In genomic region chr13:51598063-51598462, GRCm38 (mm10) we compare ENCODE assay signal across 26 mouse cellular contexts. TPM values are rescaled to one million over a fixed set of nuclear protein-coding genes. Genes with fewer than 3 reads are reported as not detected.
DNase-seq lines count a peak whose midpoint lies in the region; ATAC-seq lines count a peak whose summit lies in the region.
"Had no signal": no experiment of that assay in that cellular context is flagged by ENCODE, and none has a peak within 500 bp of the region (broad histone marks: within the 10 kb centered on the region; RNA-seq: fewer than 3 reads in every experiment).

No protein-coding gene starts in this region.

- ATAC-seq in CD4-positive, CD25-positive, alpha-beta regulatory T cell, adult 4 months = peak; percentile 87
- ATAC-seq in common myeloid progenitor, adult 5-6 weeks (replicated peaks; ENCODE audit: low read depth, poor library complexity, severe bottlenecking) = peak; percentile 25; the same call in 1 of the 2 replicates
- peak; percentile 52 for ATAC-seq in megakaryocyte, adult 5-6 weeks (ENCODE audit: poor library complexity, severe bottlenecking)
- ATAC-seq: forebrain, embryonic 14.5 days; forebrain, postnatal 0 days; intestine, embryonic 16.5 days had no signal

- peak; percentile 51 for DNase-seq in CD4-positive helper T cell, adult 2 months (ENCODE audit: low read depth, low spot score)
- no peak for DNase-seq in frontal cortex, postnatal 25 days (ENCODE audit: low spot score in 2 of 2)
- no peak for DNase-seq in urinary bladder, postnatal 14 days (ENCODE audit: low spot score)
- no peak for DNase-seq in cerebellum, postnatal 4 days (ENCODE audit: low spot score in 2 of 2)
- DNase-seq in embryo, embryonic 9.5 days (ENCODE audit: extremely low spot score) = no peak
- DNase-seq: adrenal gland, postnatal 10 days; adrenal gland, postnatal 36 days; cerebellum, adult 11 months; cerebellum, adult 2 months; cerebellum, adult 9-11 months; cerebellum, postnatal 25 days; forebrain, postnatal 0 days; gastrocnemius, postnatal 10 days; gastrocnemius, postnatal 36 days; heart, adult 11 months; kidney, adult 18-20 months; kidney, adult 9 months had no signal

RNA-seq across cellular contexts. Expression of gene Shc3, which starts 28.8 kb away (rescaled TPM):
- polyA plus RNA-seq in CD4-positive, CD25-positive, alpha-beta regulatory T cell, adult 4 months (2017; shearing (Covaris generic)) = not detected
- not detected in 2 replicates for total RNA-seq in common myeloid progenitor, adult 5-6 weeks (2017)
- total RNA-seq in megakaryocyte, adult 5-6 weeks (2015) = not detected in 2 replicates
- total RNA-seq in megakaryocyte, adult 5-6 weeks (2017) = not detected in 2 replicates
- total RNA-seq: hematopoietic stem cell, adult 5-6 weeks; MEL had no signal
- polyA plus RNA-seq: erythroblast, embryonic 14.5 days; heart, embryonic 14.5 days had no signal

RNA-seq across cellular contexts. Expression of gene Cks2, which starts 47.0 kb away (rescaled TPM):
- polyA plus RNA-seq in CD4-positive, CD25-positive, alpha-beta regulatory T cell, adult 4 months (2017; shearing (Covaris generic)) = 10 to 100 TPM; 31.7 to 37.2 TPM
- total RNA-seq in common myeloid progenitor, adult 5-6 weeks (2017) = 260 and 278 TPM in 2 replicates
- total RNA-seq in megakaryocyte, adult 5-6 weeks (2015) = 282 and 302 TPM in 2 replicates
- total RNA-seq in megakaryocyte, adult 5-6 weeks (2017) = 143 and 170 TPM in 2 replicates

RNA-seq across cellular contexts. Expression of gene Secisbp2, which starts 53.4 kb away (rescaled TPM):
- polyA plus RNA-seq in CD4-positive, CD25-positive, alpha-beta regulatory T cell, adult 4 months (2017; shearing (Covaris generic)) = 10 to 100 TPM; 39.3 to 46.0 TPM
- 27.0 and 29.1 TPM in 2 replicates for total RNA-seq in common myeloid progenitor, adult 5-6 weeks (2017)
- total RNA-seq in megakaryocyte, adult 5-6 weeks (2015) = 14.0 and 16.1 TPM in 2 replicates
- total RNA-seq in megakaryocyte, adult 5-6 weeks (2017) = 18.2 and 21.9 TPM in 2 replicates

Comparison
In these comparisons a context has a peak if more than half of its experiments do, and no peak if none do; other contexts are left out.
1. ATAC-seq: peak in every context shown above with its lines; median percentile 87 in CD4-positive, CD25-positive, alpha-beta regulatory T cell, adult 4 months; 52 in megakaryocyte, adult 5-6 weeks; 25 in common myeloid progenitor, adult 5-6 weeks.